Mouse (Mus musculus): ENCODE measurements around the gene Fam173a. TPM values are rescaled to one million over a fixed set of nuclear protein-coding genes. Genes with fewer than 3 reads are reported as not detected.
A peak's percentile ranks its signal among the peaks of the same experiment; 100 is the strongest.
"Not testable (repeated sequence)": the region's sequence is repeated elsewhere in the genome, so short reads cannot be mapped to it uniquely, and the experiment has no call there.

Fam173a gene
- total and polyA plus RNA-seq, 2 experiments from 2014 or later, result 76.0 to 84.2 TPM

- Histone ChIP-seq H3K9ac (peak overlapping the region; percentile 97), H3K9me3 (ENCODE audit: low read length) (no peaks in the 10 kb centered on the region), H3K36me3 (ENCODE audit: insufficient read depth) (no peaks in the 10 kb centered on the region), H3K4me3 (ENCODE audit: low read depth, low read length) (peak overlapping the region; percentile 95), H3K4me1 (ENCODE audit: insufficient read depth) (peaks cover 29% of the 10 kb centered on the region), H3K27me3 (ENCODE audit: insufficient read depth, low read length) (no peaks in the 10 kb centered on the region), H3K4me2 (ENCODE audit: low read depth) (peak overlapping the region; percentile 65), H3K27ac (ENCODE audit: low read depth, low read length) (peak overlapping the region; percentile 96)
- 11% methylated on average over 25 of the region's 25 CpGs for WGBS
- peak; percentile 40 for TF ChIP-seq CTCF (IDR thresholded peaks at IDR 0.05; ENCODE audit: low read depth)
- DNase-seq (no peak), ATAC-seq (peak; percentile 12; the same call in 1 of the 2 replicates)
Observed at GRCm38 (mm10) chr17:25809606-25810340, 17.1 kb upstream of the Fam173a start.

GRCm38 (mm10) chr17:25808789-25809605, 16.3 kb upstream of the Fam173a start, which contains the start of gene Fbxl16:
Gene Fbxl16, plus strand, starts transcription at chr17:25809085.
- ATAC-seq, result peak; percentile 92

GRCm38 (mm10) chr17:25808028-25808427, 15.3 kb upstream of the Fam173a start:
- DNase-seq (peak; percentile 36), ATAC-seq (no peak)
- no peaks in the 10 kb centered on the region for H3K36me3 ChIP-seq (ENCODE audit: insufficient read depth)
- 35% methylated on average over 5 of the region's 5 CpGs for WGBS
- peak overlapping the region; percentile 96 for H3K27ac ChIP-seq (ENCODE audit: low read depth, low read length)
- H3K27me3 ChIP-seq (ENCODE audit: insufficient read depth, low read length), result no peaks in the 10 kb centered on the region
- peak overlapping the region; percentile 97 for H3K9ac ChIP-seq
- H3K4me2 ChIP-seq (ENCODE audit: low read depth), result peak overlapping the region; percentile 65
- no peak for TF ChIP-seq CTCF (IDR thresholded peaks at IDR 0.05; ENCODE audit: low read depth)
- peak overlapping the region; percentile 95 for H3K4me3 ChIP-seq (ENCODE audit: low read depth, low read length)
- no peaks in the 10 kb centered on the region for H3K9me3 ChIP-seq (ENCODE audit: low read length)
- peaks cover 23% of the 10 kb centered on the region for H3K4me1 ChIP-seq (ENCODE audit: insufficient read depth)

More at GRCm38 (mm10) chr17:25808789-25809605, 16.3 kb upstream of the Fam173a start, which contains the start of gene Fbxl16:
- TF ChIP-seq CTCF (IDR thresholded peaks at IDR 0.05; ENCODE audit: low read depth), result peak; percentile 58
- H3K4me2 ChIP-seq (ENCODE audit: low read depth), result peak within 1 kb of the TSS; percentile 65
- peak; percentile 97 for DNase-seq
- H3K4me1 ChIP-seq (ENCODE audit: insufficient read depth), result peaks cover 29% of the 10 kb centered on the region
- peak within 1 kb of the TSS; percentile 97 for H3K9ac ChIP-seq
- no peaks in the 10 kb centered on the region for H3K27me3 ChIP-seq (ENCODE audit: insufficient read depth, low read length)
- H3K9me3 ChIP-seq (ENCODE audit: low read length), result no peaks in the 10 kb centered on the region
- WGBS, result 1% methylated on average over 91 of the region's 100 CpGs
- H3K4me3 ChIP-seq (ENCODE audit: low read depth, low read length), result peak within 1 kb of the TSS; percentile 95
- no peaks in the 10 kb centered on the region for H3K36me3 ChIP-seq (ENCODE audit: insufficient read depth)
- H3K27ac ChIP-seq (ENCODE audit: low read depth, low read length), result peak within 1 kb of the TSS; percentile 96

GRCm38 (mm10) chr17:25807452-25807851, 14.8 kb upstream of the Fam173a start:
- 55% methylated on average over 2 of the region's 2 CpGs for WGBS
- not testable (repeated sequence) for H3K36me3 ChIP-seq (ENCODE audit: insufficient read depth); H3K9ac ChIP-seq; H3K27me3 ChIP-seq (ENCODE audit: insufficient read depth, low read length); H3K9me3 ChIP-seq (ENCODE audit: low read length); H3K4me3 ChIP-seq (ENCODE audit: low read depth, low read length); H3K4me2 ChIP-seq (ENCODE audit: low read depth); H3K27ac ChIP-seq (ENCODE audit: low read depth, low read length); ATAC-seq; DNase-seq
- TF ChIP-seq CTCF (IDR thresholded peaks at IDR 0.05; ENCODE audit: low read depth), result peak; percentile 46
- H3K4me1 ChIP-seq (ENCODE audit: insufficient read depth), result peaks cover 23% of the 10 kb centered on the region

- Histone ChIP-seq H3K9me3 (ENCODE audit: low read length) (no peaks in the 10 kb centered on the region), H3K4me2 (ENCODE audit: low read depth) (no peak overlapping the region), H3K4me1 (ENCODE audit: insufficient read depth) (peaks cover 27% of the 10 kb centered on the region), H3K27me3 (ENCODE audit: insufficient read depth, low read length) (no peaks in the 10 kb centered on the region), H3K27ac (ENCODE audit: low read depth, low read length) (no peak overlapping the region), H3K36me3 (ENCODE audit: insufficient read depth) (no peaks in the 10 kb centered on the region), H3K9ac (no peak overlapping the region), H3K4me3 (ENCODE audit: low read depth, low read length) (no peak overlapping the region)
- no peak for TF ChIP-seq CTCF (IDR thresholded peaks at IDR 0.05; ENCODE audit: low read depth)
- 90% methylated on average over 4 of the region's 4 CpGs for WGBS
- ATAC-seq (no peak), DNase-seq (no peak)
Observed at GRCm38 (mm10) chr17:25806507-25806906, 13.8 kb upstream of the Fam173a start.

GRCm38 (mm10) chr17:25802825-25803517, 10.3 kb upstream of the Fam173a start:
- TF ChIP-seq CTCF (IDR thresholded peaks at IDR 0.05; ENCODE audit: low read depth), result no peak
- H3K4me3 ChIP-seq (ENCODE audit: low read depth, low read length), result no peak overlapping the region
- H3K36me3 ChIP-seq (ENCODE audit: insufficient read depth), result no peaks in the 10 kb centered on the region
- peak overlapping the region; percentile 40 for H3K9ac ChIP-seq
- peak; percentile 89 for DNase-seq
- peak; percentile 96 for ATAC-seq
- WGBS, result 7% methylated on average over 10 of the region's 10 CpGs
- H3K27ac ChIP-seq (ENCODE audit: low read depth, low read length), result peak overlapping the region; percentile 89
- no peaks in the 10 kb centered on the region for H3K9me3 ChIP-seq (ENCODE audit: low read length)
- no peaks in the 10 kb centered on the region for H3K27me3 ChIP-seq (ENCODE audit: insufficient read depth, low read length)
- peak overlapping the region; percentile 33 for H3K4me2 ChIP-seq (ENCODE audit: low read depth)
- peaks cover 10% of the 10 kb centered on the region for H3K4me1 ChIP-seq (ENCODE audit: insufficient read depth)

Data from forebrain, postnatal 0 days (tissue).